In the genomic region with DNA sequence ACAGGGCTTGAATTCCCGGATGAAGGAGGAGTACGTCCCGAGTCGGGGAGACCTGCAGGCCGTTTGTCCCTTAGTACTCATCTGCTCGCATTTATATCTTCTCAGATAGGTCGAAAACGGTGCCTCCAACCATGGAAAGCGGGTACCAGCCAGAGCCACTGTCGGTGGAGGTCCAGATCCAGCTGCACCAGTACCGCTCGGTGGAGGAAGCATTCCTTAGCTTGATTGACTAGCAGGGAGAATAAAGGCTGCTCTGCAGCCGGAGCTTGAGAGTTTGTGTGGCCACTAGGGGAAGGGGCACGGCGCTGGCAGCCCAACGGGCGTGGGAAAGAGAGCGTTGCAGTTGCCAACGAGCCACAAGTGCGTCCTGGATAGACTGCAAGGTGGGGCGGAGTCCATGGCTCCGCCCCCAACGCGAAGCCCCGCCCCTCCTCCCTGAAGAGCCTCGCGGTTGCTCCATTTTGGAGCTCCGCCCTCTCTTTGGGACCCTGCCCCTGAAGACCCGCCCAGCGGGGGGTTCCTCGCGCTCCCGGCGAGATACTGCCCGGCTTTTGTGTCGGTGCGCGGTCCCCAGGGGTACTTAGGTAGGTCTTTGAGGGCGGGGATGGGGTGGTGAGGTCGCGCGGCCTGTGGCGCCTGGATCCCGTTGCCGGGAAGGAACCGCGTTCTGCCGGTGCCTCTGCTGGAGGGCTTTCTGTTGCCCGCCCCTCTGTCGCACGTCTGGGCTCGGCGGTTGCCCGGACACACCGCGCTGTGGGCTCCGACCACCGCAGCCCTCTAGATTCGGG, we compare ENCODE assay signal across 1 mouse cellular context.
TF ChIP-seq lines count a peak whose summit lies in the region.

No protein-coding gene starts in this region.

TF ChIP-seq in C2C12, 6 proteins besides CTCF, POLR2A, EP300 and RAD21:
- TF ChIP-seq USF1 (IDR thresholded peaks at IDR 0.05; ENCODE audit: low read depth), result no peak
- TF ChIP-seq MYOG (IDR thresholded peaks at IDR 0.05; ENCODE audit: control insufficient read depth, extremely low read depth, insufficient read length), result no peak
- TF ChIP-seq CEBPB (IDR thresholded peaks at IDR 0.05; ENCODE audit: low read depth), result no peak
- no peak for TF ChIP-seq MYOD1 (IDR thresholded peaks at IDR 0.05; ENCODE audit: control insufficient read depth, insufficient read length, low read depth)
- no peak for TF ChIP-seq MAX (IDR thresholded peaks at IDR 0.05)
- TF ChIP-seq FOSL1 (IDR thresholded peaks at IDR 0.05; ENCODE audit: insufficient read depth, low read length, poor library complexity, severe bottlenecking), result no peak
